Mouse (Mus musculus): ENCODE results near the gene Txndc12.

The Txndc12 gene

DNA sequence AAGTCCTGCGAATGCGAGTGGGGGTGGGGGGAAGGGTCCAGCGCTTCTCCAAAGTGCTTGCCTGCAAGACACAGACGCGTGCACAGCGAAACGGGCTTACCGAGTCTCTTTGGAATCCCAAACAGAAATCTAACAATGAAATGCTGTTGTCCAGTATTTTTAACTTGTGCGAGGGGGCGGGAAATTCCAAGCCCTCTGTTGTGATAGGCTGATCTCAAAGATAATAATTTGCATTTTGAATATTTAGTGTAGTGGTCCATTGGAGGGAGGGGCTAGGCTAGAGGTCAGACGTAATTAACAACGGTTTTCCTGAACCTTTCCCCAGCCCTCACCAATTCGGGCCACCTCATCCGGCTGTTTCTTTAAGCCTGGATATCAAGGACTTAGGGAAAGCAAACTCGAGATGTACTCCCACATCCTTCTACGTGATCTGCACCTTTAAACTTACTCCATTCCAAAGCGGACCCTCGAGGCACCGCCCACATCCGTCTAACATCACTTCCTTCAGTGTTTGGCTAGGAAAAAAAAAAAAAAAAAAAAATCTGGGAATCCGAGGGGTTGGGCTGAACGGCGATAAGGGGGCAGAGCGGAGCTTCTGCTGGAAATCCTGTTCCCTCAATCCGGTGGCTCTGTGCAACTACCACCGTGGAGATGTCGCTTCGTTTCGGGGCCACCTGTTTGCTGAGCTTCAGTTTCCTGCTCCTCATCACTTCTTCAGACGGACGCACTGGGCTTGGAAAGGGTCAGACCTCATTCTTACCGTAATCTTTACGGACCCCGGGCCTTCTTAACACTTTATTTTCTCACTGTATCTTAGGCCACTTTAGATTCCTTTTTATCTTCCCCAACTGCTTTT is at the start of gene Txndc12:
TSS of gene Txndc12 (plus strand) at position 487 of the 856 bp plus-strand sequence.
- in situ Hi-C loops (cut with MboI; ENCODE audit: unreplicated experiment in 2 of 2), result no loop called here

DNA sequence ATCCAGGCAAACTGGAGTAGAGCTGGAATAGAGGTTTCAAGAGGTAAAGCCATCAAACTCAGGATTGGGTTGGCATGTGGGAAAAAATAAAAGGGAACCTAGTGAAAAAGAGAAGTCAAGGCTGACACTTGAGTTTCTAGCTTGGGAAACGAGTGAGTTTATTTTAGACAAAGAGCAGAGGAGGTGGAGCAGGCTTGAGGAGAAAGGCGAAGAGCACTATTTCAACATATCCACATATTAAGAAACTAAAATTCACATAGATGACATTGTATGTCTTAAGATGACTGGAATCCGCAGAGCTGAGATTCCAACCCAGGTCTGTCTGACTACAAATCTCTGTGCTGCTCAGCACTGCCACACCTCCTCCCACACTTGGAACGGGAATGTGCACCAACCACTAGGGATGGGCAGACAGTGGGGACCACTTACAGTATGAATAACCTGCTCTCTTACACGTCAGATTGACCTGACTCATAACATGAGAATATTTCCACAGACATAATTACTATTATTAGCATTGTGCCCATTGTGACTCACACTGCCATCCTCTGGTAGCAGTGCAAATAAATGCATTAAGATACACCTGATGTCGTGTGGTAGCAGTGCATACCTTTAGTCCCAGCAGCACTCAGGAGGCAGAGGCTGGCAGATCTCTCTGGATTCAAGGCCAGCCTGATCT is 45.0 kb upstream of the Txndc12 start:
- in situ Hi-C loops (cut with MboI; ENCODE audit: unreplicated experiment in 2 of 2), result loop anchor here in 1 of 2 experiments (25.0 kb wide), 1 partner anchor 452 kb away; the partner anchor contains the start of gene Coa7

DNA sequence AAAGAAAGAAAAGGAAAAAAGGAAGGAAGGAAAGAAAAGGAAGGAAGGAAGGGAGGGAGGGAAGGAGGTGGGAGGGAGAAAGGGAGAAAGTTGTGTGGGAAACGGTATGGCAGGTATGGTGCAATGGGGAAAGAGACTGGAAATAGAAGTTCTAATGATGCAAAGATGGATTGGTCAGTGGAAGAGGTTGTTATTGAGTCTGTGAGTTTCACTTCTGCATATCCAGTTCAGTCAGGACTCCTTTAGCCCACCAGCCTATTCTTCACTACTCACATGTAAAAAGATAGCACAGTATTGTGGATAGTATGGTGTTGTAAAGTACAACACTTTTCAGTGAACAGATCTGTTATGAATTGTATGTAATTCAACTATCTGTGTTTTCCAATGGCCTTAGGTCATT is 43.9 kb upstream of the Txndc12 start:
- in situ Hi-C loops (cut with MboI; ENCODE audit: unreplicated experiment in 2 of 2), result loop anchor here in 1 of 2 experiments (25.0 kb wide), 1 partner anchor 453 kb away; the partner anchor contains the start of gene Coa7

DNA sequence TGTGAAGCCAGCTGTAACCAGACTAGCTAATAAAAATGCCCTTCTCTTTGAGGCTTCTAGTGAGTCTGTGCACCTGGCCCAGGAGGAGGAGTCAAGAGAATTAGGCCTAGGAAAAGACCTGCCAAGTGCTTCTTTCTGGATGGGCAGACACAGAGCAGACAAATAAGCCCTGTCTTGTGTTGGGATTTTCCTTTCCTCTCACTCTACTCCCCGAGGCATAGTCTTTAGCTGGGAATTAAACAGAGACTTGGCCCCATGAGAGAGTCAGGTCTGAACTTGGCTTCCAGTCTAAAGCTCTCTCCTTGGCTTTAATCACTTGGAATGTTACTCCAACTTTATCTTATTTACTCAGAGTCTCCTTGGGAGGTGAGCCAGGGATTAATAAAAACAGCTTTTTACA is 40.5 kb upstream of the Txndc12 start:
- in situ Hi-C loops (cut with MboI; ENCODE audit: unreplicated experiment in 2 of 2), result loop anchor here in 1 of 2 experiments (25.0 kb wide), 1 partner anchor 457 kb away; the partner anchor contains the start of gene Coa7

DNA sequence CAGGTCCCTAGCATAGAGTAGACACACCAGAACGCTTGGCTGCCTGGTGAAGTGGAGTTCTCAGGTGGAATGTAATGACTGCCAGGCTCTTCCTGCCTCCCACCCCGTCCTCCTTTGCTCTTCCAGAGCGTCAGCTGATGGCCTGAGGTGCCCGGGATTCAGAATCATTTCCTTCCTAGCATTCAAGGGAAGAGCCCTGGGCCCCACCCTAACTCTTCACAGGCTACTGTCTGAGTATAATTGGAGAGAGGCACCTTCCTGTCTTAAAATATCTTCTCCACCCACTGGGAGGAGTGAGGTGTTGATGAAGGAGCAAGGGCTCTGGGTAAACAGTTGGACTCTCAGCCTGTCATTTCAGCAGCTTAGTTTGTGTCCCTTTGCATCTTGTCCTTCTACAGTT is 37.7 kb upstream of the Txndc12 start:
- in situ Hi-C loops (cut with MboI; ENCODE audit: unreplicated experiment in 2 of 2), result loop anchor here (5.0 to 25.0 kb wide), 5 partner anchors 71 to 459 kb away; partner anchors contain the start of gene Coa7 (in 1 of the 2)

DNA sequence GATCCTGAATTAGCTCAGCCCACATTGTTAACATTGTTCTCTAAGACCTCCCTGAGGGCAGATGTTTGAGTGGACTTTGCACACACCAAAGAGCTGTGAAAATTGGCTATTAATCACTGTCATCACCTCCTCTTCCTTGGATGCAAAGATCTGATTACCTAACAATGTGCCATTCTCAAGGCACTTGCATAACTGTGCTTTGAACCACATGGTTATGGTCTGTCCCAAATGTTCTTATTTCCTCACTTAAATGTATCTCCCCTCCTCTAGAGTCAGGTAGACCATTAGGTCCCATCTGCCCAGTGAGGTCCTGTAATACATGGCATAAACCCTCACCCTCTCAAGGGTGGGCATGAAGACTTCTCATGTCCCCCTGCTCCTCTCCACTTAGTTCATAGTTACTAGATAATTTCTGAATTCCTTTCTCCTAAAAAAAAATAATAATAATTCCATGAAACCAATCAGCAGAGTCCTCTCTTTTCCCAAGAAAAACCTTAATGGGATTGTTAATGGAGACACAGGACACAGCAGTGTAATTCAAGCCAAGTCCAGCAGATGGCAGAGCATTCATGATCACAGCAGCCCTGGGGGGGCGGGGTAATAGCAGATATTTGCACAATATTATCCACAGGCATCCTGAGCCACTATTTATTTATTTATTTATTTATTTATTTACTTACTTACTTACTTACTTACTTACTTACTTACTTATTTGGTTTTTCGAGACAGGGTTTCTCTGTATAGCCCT is 36.1 kb upstream of the Txndc12 start:
- in situ Hi-C loops (cut with MboI; ENCODE audit: unreplicated experiment in 2 of 2), result loop anchor here (5.0 to 25.0 kb wide), 5 partner anchors 69 to 461 kb away; partner anchors contain the start of gene Coa7 (in 1 of the 2)

DNA sequence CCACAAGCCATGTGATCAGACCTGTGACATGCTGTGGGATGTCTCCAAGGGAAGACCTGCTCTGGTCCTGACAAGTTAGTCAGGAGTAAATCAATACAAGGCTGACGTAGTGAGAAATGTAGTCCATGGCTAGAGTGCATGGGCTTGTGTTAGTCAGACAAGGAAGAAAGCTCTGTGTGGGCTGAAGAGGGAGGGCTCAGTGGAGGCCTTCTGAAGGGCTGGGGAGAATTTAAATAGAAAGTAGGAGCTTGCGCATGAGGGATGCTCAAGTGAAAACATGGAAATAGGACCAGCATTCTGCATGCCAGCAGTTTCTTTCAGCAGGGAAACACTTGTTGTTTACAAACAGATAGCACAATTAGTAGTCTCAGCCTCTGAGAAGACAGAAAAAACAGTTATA is 30.9 kb upstream of the Txndc12 start:
- in situ Hi-C loops (cut with MboI; ENCODE audit: unreplicated experiment in 2 of 2), result loop anchor here in 1 of 2 experiments (5.0 kb wide), 1 partner anchor 174 kb away; no protein-coding TSS in a partner anchor

DNA sequence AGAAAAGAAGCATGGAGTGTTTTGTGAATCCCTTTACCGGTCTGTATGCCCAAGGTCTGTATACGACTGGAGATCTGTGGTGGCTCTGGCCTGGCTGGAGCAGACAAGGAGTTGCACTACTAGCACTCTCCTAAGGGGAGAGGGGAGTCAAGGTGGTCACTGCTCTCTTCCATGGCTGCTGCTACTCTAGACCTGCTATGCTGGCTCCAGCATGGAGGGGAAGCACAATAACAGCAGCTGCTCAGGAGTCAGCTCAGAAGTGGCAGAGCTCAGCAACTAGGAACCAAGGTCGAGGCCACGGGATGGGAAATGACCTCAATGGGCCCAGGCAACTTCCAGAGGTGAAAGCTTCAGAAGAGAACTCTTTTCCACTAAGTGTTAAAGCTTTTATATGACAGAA is 23.3 kb upstream of the Txndc12 start:
- in situ Hi-C loops (cut with MboI; ENCODE audit: unreplicated experiment in 2 of 2), result no loop called here

DNA sequence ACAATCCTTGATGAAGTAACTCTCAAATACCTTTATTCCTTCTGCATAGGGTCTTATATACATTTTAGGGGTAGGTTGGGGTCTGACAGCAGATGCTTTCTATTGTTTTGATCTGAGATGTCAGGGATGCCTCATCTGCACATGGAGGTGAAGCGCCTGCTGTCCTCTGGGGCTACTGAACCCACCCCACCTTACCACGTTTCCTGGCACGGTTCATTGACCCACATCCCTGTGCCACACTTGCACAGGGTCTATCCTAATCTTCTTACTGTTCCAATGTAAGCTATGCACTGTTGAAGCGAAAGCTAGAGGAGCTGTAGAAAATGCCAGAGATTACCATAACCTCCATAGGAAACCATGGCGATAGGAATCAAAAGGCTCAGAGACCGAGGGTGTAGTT is 22.9 kb upstream of the Txndc12 start:
- in situ Hi-C loops (cut with MboI; ENCODE audit: unreplicated experiment in 2 of 2), result no loop called here

DNA sequence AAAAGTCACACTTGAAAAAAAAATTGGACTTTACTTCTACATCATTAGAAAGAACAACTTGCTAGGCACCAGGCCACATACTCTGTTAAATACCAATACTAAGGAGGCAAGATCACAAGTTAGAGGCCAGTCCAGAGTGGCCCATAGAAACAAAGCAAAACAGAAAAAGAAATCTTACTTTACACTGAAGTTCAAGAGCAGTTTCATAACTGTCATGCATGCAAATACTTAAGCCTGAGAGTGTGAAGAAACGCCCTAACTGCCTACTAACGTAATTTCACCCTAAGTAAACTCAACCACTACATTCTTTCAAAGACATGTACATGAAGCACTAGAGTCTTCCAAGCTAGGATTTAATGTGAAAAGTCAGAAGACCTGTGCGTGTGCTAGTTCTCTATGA is 8.7 kb upstream of the Txndc12 start:
- in situ Hi-C loops (cut with MboI; ENCODE audit: unreplicated experiment in 2 of 2), result no loop called here

DNA sequence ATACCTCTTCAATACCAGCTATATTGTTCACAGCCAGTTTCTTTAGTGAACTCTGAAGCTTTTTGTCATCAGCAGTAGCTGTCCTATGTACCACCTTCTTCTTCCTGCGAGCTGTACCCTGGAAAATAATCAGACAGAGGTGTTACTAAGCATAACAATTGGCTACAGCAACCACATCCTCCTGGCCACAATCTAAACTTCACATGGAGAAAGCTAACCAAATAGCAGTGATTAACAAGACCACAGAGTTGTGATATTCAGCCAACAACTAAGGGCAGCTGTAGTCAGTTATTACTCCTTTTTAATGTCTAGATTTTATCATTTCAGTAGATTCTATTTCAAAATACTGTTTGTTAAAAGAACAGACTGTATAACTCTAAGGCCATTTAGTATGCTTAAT is 8.3 kb upstream of the Txndc12 start:
- in situ Hi-C loops (cut with MboI; ENCODE audit: unreplicated experiment in 2 of 2), result no loop called here

DNA sequence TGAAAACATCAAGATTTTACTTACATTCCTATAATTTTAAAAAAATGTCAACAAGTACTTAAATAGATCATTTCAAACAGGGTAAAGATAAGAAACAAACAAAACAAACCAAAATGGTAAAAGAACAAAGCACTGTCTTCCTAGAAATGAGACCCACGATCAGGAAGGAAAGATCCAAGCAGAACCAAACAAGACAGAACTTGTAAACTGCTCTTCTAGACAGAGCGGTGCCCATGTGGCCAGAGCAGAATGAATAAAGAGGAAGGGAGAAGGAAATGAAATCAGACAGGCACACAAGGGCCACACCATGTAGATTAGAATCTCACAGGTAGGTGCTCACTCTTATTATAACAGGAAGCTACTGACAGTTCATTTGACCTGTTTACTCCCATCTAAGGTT is 7.8 kb upstream of the Txndc12 start:
- in situ Hi-C loops (cut with MboI; ENCODE audit: unreplicated experiment in 2 of 2), result no loop called here

DNA sequence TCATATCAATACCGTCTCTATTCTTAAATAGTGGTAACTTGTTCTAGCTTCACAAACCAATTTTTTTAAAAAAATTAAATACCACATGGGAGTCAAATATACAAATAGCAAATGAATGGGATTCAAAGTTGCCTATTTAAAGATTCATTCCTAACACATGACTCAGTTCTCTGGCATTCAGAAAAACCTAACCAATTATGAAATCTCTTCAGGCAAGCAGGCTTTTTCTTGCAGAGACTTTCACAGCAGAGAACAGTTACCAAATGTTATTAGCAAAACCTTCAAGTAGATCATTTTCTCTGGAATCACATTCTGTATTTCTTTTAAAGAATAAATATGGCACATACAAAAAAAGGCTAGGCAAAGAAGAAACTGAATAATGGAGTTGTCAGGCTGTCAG is 3.7 kb upstream of the Txndc12 start:
- in situ Hi-C loops (cut with MboI; ENCODE audit: unreplicated experiment in 2 of 2), result no loop called here

DNA sequence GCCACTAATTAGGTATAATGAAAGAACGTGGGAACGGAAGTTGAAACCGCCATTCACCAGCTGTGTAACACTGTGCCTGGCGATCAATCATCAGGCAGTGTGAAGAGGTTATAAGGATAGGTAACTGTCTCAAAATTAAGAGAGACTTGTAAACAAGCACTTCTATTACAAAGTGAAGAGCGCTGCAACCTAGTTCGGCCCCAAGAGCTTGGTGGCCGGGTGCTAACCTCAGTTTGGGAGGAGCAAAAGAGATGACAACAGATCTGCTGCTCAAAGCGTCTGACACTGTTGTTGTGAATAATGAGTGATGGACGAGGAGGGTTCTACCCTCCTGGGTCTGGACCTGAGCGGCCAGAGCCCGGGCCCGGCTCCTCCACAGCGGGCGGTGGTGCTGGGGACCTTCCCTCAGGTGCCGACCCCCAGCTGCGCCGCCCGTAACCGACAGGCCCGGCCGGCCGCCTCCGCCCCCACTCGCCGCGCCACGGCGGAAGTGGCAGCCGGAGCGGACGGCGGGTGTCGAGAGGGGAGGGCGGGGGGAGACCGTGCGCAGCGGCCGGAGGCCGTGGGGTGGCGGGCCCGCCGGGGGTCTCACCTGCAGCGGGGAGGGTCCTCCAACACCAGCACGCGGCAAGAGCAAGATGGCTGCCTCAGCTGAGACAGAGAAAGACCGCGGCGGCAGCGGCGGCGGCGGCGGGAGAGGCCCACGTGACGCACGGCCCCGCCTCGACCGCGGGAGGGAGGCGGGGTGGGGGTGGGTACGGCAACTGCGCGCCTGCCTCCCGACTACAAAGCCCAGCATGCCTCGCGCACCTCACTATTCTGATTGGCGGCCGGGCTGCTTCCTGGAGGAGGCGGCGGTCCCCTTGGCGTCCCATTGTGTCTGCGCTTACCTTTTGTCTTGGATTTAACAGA is 1.2 kb upstream of the Txndc12 start, which contains the start of gene Btf3l4:
TSS of gene Btf3l4 (minus strand) at position 699 of the 912 bp plus-strand sequence.
- in situ Hi-C loops (cut with MboI; ENCODE audit: unreplicated experiment in 2 of 2), result no loop called here

DNA sequence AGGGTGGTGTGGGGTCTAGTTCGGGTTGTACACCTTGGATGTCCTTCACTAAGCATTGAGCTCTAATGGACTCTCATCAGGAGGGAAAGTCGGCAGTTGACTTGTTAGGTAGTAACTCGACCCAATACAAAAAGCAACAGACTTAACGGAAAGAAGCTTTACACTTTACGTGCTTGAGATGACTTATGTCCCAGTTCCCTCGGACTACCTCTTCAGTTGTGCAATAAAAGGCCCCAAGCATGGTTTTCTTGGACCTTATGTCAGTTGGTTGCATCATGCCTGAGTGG is 630 bp upstream of the Txndc12 start:
- in situ Hi-C loops (cut with MboI; ENCODE audit: unreplicated experiment in 2 of 2), result no loop called here

DNA sequence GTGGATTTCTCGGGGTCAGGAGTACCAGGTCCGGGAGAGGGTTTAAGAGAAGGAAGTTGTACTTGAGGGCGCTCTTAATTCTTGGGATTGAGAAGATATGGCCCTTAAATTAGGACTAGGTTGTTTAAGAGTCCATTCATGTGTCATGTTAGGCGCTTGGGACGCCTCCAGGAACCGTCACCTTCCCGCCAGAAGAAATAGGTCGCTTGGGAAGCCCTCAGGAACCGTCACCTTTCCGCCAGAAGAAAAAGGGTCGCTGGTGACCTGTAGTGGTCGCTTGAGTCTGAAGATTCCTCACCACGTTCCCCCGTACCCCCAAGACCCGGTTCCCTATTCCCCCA is 540 bp downstream of the Txndc12 start:
- in situ Hi-C loops (cut with MboI; ENCODE audit: unreplicated experiment in 2 of 2), result no loop called here

DNA sequence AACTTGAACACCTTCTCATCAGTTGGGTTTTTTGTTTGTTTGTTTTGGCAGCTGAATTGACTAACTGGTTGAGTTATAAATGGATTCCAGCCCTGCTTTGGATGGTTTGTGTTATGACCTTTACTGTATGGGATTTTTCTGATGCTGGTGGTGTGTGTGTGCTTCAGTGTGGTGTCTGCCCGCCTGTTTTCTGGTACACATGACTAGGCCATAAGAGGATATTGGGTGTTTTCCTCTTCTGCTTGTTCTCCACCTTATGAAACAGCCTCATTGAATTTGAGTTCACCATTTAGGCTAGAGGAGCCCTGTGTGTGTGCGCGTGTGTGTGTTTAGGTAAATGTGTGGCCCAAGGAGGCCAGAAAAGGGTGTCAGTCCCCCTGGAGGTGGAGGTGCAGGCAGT is 1.1 kb downstream of the Txndc12 start:
- in situ Hi-C loops (cut with MboI; ENCODE audit: unreplicated experiment in 2 of 2), result no loop called here

DNA sequence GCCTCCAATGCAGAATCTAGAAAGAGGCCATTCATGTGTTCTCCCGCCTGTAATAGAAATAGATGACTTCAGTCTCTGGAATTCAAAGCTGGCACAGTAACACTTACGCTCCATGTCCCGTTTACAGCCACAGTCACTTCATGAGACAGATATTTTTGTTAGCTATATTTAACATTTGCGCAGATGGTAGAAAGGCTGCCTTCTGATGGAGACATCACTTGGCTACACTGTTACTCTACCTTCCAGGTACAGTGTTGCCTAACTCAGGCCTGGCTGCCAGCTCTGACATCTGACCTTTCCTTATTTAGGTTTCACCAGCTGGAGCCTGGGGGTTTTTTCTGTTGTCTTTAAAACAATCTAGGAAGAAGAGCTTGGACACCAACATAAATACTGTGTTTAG is 3.6 kb downstream of the Txndc12 start:
- in situ Hi-C loops (cut with MboI; ENCODE audit: unreplicated experiment in 2 of 2), result no loop called here

DNA sequence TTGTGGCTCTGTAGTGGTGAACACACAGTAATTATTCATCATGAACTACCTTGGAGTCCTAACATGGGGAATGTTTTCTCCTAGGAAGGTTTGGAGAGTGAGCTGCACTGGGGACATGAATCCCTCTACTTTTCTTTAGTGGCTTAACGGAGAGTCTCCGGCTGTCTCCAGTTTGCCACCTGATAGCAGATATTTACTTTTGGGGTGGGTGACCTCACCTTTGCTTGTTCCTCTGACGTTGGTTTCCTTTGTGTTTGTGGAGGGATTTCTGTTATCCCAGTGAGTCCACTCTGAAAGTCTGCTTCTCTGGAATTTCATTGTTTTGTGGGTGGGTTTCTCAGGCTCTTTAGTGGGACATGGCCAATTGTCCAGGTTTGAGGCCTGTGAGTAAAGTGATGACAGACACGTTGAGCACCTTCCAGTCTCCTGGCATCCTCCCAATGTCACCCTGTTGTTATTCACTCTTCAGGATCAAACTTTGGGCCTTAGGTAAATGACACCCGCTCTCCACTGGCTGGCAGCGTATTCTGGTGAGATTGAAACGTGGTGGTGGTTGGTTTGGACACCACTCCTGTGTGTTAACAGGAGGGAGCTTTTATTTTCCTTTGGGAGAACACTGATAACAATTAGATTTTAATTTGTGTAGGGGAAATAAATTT is 7.6 kb downstream of the Txndc12 start:
- in situ Hi-C loops (cut with MboI; ENCODE audit: unreplicated experiment in 2 of 2), result no loop called here

DNA sequence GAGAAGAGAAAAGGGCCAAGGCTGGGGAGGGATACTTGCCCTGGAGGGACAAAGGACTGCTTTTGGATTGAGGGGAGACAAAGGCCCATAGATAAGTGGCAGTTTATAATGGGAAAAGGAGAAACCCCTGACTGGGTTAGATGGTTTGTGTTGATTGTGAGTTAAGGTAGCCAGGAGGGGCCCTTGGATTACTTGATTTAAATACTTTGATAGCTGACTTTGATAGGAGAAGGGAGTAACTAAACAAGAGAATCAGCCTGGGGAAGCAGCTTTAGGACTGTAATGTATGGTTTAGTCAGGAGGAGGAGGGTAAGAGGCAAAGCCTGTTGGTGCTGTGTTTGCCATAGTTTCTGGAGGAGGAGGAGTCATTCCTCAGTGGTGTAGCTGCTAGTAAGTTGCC is 8.9 kb downstream of the Txndc12 start:
- in situ Hi-C loops (cut with MboI; ENCODE audit: unreplicated experiment in 2 of 2), result no loop called here
